Mouse (Mus musculus) neural tube, embryonic 10.5 days (tissue): ENCODE results near the gene Phactr2.
A peak's percentile ranks its signal among the peaks of the same experiment; 100 is the strongest.

Source experiments
- DNase-seq: peaks from one replicate; pipeline ENCODE4 v3.0.0-alpha.2; 2017; ENCODE audit warnings: low spot score; ENCODE audit errors: extremely low spot score

Phactr2 gene

DNA sequence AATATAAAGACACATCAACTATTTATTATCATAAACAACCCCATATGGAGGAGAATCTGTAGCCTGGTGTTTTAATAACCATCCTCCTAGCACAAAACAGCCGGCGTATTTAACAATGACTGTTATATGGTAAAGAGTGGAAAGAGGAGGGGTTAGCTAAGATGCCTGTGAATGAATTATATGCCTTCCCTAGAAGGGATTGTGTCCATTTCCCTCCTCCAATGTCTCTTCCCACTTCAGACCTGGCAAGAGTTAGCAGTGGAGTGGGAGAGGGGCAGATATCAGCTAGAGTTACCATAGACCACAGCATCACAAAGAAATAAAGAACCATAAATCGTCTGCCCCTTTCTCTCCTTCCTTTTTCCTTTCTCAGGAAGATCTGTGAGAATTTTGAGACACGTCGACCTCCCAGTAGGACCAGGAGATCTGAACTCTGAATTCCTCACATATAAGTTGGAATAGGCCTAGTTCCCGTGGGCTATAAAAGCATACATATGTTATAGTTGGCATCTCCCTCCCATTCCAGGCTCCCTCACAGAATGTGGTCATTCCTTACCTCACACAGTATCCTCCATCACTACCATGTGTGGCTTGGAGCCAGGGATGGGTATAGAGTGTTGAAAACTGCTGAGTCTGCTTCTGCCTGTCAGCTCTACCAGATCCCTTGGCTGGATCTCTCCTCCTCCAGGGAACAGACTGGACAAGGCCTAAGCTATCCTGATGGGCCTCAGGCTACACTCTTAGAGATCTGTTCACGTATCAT lies 25.7 kb downstream of the Phactr2 start:
- DNase-seq: no peak

- no peak for DNase-seq
Measured at GRCm38 (mm10) chr10:13446791-13447249, 27.4 kb downstream of the Phactr2 start.

- DNase-seq: no peak
Measured at GRCm38 (mm10) chr10:13444257-13444656, 30.0 kb downstream of the Phactr2 start.

DNA sequence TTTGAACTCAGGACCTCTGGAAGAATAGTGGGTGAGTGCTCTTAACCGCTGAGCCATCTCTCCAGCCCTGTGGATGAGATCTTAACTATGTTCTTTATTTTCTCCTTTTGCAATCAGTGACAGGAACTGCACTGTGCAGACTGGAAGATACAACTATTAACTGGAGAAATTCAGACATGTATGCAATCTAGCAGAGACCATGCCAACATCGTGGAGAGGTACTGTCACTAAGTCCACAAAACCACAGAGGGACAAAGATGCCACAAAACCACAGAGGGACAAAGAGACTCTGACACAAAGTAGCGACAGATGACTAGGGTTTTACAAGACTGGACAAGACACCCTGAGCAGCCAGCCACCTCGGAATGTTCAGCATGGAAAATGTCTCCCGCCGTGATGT lies 30.6 kb downstream of the Phactr2 start:
- no peak for DNase-seq

- no peak for DNase-seq
Measured at GRCm38 (mm10) chr10:13440292-13440691, 33.9 kb downstream of the Phactr2 start.

DNA sequence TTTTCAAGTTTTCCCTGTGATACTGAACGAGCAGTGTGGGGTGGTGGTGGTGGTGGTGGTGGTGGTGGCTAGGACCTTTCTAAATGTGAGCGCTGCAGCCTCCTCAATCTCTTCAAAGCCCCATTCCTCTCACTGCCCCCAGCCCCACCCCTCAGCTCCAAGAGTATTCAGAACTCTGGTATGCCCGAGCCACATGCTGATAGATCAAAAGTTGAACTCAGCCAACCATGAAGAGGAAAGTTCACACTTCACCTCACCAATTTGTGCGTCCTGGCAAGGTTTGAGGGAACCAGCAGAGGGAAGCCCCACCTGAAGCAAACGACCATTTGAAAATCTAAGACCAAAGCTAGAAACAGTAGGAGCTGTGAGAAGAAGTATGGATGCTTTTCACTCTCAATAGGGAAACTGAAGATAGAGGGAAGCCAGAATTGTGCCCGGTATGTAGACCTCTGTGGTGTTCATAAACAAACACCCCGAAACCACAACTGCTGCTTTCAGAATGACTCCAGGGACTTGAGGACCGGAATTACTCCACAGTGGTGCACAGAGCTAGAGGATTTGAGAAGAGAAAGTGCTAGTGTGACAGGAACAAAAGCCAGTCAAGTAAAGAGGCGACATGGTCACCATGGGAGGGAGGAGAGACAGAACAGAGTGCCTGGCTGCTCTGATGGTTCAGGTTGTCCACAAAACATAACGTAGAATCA lies 35.9 kb downstream of the Phactr2 start:
- DNase-seq: no peak

DNA sequence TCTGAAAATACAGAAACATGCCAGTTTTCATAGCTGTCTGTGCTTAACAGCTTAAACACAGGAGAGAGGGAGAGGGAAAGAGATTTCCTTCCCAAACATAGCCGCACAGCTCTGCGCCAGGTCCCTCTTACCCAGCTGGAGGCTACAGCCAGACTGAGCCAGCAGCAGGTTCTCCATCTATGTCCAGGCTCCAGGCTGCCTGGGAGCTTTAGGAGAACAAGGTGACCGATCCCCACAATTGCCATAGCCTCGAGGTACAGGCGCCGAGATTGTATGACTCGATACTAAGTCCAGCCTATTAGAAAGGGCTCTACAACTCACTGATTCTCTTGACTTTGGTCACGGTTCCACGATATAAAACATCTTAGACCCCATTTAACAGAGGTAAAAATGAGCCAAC lies 37.2 kb downstream of the Phactr2 start:
- no peak for DNase-seq

DNA sequence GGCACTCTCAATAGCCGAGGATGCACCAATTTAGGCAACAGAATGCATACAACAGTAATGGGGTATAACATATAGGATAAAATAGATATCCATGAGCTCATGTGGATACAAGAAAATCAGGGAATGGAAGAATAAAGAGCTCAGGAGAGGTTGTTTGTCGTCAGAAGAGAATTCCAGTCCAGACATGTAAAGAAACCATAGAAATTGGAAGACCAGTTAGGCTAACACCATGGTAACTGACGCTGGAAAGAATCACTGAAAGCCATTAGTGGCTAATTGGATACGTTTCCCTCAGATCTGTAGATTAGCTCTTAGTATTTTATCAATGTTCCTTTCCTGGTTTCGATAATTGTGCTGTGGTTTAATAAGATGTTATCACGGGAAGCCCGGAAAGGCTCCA lies 41.2 kb downstream of the Phactr2 start:
- DNase-seq: no peak

GRCm38 (mm10) chr10:13431641-13432540 lies 42.3 kb downstream of the Phactr2 start:
- DNase-seq: peak; percentile 37

GRCm38 (mm10) chr10:13429766-13430165 lies 44.4 kb downstream of the Phactr2 start:
- peak; percentile 64 for DNase-seq

DNA sequence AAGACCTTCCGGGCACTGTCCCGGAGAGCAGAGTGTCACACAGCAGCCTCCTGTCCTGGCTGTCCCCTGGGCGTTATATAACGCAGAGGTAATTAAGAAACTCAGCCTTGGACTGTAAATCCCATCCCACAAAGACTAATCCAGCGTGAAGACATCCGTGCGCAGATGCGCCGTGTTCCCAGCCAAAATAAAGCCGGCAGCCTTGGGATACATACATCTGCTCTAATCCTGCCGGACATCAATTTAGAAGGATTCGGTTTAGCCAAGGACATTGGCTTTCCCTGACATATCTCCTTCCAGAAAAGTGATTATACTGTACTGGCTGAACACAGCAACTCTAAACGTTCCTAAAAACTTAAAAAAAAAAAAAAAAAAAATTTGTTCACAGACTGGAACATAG lies 45.0 kb downstream of the Phactr2 start:
- peak; percentile 40 for DNase-seq

GRCm38 (mm10) chr10:13428536-13428935 lies 45.7 kb downstream of the Phactr2 start:
- no peak for DNase-seq

DNA sequence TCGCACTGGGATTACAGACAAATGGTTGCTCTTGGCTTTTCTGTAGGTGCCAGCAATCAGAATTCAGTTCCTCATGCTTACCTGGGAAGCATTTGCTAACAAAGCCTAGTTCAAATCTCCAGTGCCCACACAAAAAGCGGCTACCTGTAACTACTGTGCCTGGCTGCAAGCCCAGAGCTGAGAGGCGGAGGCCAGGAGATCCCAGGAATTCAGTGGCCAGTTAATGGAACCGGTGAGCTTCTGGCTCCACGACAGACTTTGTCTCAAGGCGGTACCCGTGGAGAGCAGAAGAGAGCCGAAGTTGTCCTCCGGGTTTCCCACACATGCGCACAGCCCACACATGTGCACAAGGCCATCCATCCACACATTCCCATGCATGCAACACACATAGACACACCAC lies 46.6 kb downstream of the Phactr2 start:
- no peak for DNase-seq

DNA sequence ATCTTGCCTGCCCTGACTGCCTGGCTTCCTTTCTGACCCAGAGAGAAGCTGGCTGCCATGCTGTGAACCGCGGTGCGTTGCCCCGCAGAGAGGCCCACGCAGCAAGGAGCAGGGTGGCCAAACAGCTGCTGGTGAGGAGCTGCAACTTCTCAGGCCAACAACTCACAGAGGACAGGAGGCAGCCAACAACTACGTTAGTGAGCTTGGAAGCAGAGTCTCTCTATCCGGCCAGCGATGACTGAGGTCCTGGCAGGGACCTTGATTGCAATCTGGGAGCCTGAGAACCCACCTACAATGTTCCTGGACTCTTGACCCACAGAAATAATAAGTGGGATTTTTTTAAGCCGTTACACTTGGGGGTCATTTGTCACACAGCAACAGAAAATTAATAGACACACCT lies 49.0 kb downstream of the Phactr2 start:
- no peak for DNase-seq

- DNase-seq: no peak
Measured at GRCm38 (mm10) chr10:13424508-13424907, 49.7 kb downstream of the Phactr2 start.

- no peak for DNase-seq
Measured at GRCm38 (mm10) chr10:13424015-13424414, 50.2 kb downstream of the Phactr2 start.

- DNase-seq: no peak
Measured at GRCm38 (mm10) chr10:13422121-13422520, 52.1 kb downstream of the Phactr2 start.

DNA sequence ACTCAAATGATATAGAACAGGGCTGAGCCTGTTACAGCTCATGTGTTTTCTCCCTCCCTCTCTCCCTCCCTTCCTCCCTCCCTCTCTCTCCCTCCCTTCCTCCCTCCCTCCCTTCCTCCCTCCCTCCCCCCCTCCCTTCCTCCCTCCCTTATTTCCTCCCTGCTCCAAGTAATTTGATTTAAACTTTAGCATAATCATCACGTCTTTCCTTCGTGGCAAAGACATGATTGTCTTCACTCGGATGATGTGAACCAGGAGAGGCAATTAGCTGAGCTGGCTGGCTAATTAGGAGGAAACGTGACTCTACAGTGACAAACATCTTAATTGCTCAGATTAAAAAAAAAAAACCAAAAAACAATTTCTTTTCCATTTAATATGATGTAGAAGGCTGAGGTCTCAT lies 55.0 kb downstream of the Phactr2 start:
- no peak for DNase-seq

GRCm38 (mm10) chr10:13415489-13416104 lies 58.6 kb downstream of the Phactr2 start:
- no peak for DNase-seq

DNA sequence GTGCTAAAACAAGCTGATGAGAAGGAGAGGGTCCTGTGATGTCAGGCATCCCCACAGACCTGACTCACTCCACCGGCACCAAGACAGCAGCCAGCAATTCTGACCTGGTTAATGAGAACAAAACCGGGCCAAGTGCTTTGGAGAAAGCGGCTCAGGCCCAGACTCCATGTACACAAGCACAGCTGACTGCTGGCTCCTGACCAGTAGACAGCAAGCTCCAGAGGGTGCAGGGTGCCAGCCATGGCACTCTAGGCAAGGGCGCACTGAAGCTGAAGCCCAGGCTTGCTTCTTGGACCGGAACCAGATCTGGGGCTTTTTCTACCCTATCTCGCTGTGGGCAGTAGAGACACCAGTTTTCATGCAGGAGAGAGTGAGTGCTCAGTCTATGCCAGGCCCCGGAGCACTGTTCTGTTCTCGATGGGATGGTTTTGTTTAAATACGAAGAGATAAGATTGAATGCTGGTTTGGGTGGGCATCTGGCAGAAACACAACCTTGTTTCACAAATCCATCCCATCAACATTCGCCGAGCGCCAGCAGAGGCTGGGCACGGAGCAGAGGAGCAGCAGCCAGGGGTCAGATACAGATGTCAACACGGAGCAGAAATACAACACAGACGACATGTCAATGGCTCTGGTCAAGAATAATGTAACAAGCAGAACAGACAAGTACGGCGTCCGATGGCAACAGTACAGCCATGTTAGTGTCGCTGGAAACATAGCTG lies 61.8 kb downstream of the Phactr2 start:
- DNase-seq: no peak

DNA sequence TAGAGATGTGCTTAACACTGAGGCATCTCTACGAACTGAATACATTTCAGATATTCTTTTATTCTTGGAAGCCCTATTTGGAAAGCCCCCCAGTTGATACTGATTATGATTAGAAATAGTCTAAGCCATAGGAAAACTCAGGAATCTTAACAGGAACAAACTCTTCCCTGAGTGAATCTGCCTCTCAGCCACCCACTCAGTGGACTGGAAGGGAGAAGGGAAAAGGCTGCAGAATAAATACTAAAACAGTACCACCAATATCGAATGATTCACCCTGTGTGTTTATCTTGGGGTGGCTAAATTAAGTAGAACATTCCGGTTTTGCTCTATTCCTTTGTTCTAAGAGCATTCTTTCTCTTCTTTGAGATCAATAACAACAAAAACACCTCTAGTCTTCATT lies 63.2 kb downstream of the Phactr2 start:
- no peak for DNase-seq
